Mouse (Mus musculus) heart, embryonic 14.5 days (tissue): ENCODE data around the gene Gm12800. TPM values are rescaled to one million over a fixed set of nuclear protein-coding genes. Genes with fewer than 3 reads are reported as not detected.
"Not testable (repeated sequence)": the region's sequence is repeated elsewhere in the genome, so short reads cannot be mapped to it uniquely, and the experiment has no call there.

Source experiments
- ATAC-seq: fragments of 200-750 bp; cut with Nextera tagmentation; 2 replicates; pipeline ENCODE4 v1.8.0; 2017; ENCODE audit warnings: low read depth, moderate TSS enrichment; ENCODE audit not compliant: insufficient number of reproducible peaks, insufficient read depth, low FRiP score
- H3K27ac ChIP-seq, 2 experiments: fragments of 200-500 bp in 1 of 2; fragments of 300-500 bp in 1 of 2; sonication (generic) in 1 of 2; replicated peaks in 1 of 2; 2 replicates each; pipeline ENCODE4 v1.5.1; 2012 to 2014; ENCODE audit warnings: low read depth in 2 of 2, low read length in 2 of 2, control low read depth in 1 of 2, mild to moderate bottlenecking in 1 of 2, mixed read lengths in 1 of 2; ENCODE audit not compliant: control insufficient read depth in 1 of 2, insufficient read depth in 1 of 2
- H3K27me3 ChIP-seq: fragments of 300-500 bp; sonication (generic); 2 replicates; pipeline ENCODE4 v1.6.1; 2014; ENCODE audit warnings: mild to moderate bottlenecking, low read length, control low read depth; ENCODE audit not compliant: control insufficient read depth, insufficient read depth
- H3K36me3 ChIP-seq: fragments of 300-500 bp; sonication (generic); 2 replicates; pipeline ENCODE4 v1.6.1; 2014; ENCODE audit warnings: mild to moderate bottlenecking, control low read depth, low read length, mixed read lengths; ENCODE audit not compliant: control insufficient read depth, insufficient read depth
- H3K4me1 ChIP-seq, 2 experiments: fragments of 200-500 bp in 1 of 2; fragments of 300-500 bp in 1 of 2; sonication (generic) in 1 of 2; 2 replicates each; pipeline ENCODE4 v1.6.1; 2012 to 2014; ENCODE audit warnings: low read length in 2 of 2, control low read depth in 1 of 2, mixed read lengths in 1 of 2; ENCODE audit not compliant: control insufficient read depth in 2 of 2, insufficient read depth in 2 of 2
- H3K4me2 ChIP-seq: fragments of 300-500 bp; sonication (generic); 2 replicates; pipeline ENCODE4 v1.6.1; 2014; ENCODE audit warnings: mild to moderate bottlenecking, low read length
- H3K4me3 ChIP-seq, 2 experiments: fragments of 200-500 bp in 1 of 2; fragments of 300-500 bp in 1 of 2; sonication (generic) in 1 of 2; 2 replicates each; pipeline ENCODE4 v1.5.1; 2012 to 2014; ENCODE audit warnings: low read length in 2 of 2, mild to moderate bottlenecking in 2 of 2, control low read depth in 1 of 2, low read depth in 1 of 2, moderate library complexity in 1 of 2; ENCODE audit not compliant: control insufficient read depth in 1 of 2, insufficient read depth in 1 of 2
- H3K9ac ChIP-seq: fragments of 300-500 bp; sonication (generic); 2 replicates; pipeline ENCODE4 v1.6.1; 2014; ENCODE audit warnings: mild to moderate bottlenecking, low read length
- H3K9me3 ChIP-seq: fragments of 300-500 bp; sonication (generic); 2 replicates; pipeline ENCODE4 v1.6.1; 2016; ENCODE audit warnings: low read length, control low read depth; ENCODE audit not compliant: control insufficient read depth
- WGBS: fragments of 180-500 bp; shearing (Covaris S2); extraction: QIAGEN DNeasy Blood & Tissue Kit; methylation state at CpG from one replicate; pipeline ENCODE4 v1.1.7; 2014; 5-methylcytosine and 5-hydroxymethylcytosine counted together
- polyA plus RNA-seq: library from polyadenylated mRNA; unstranded; fragments of >200 nt; fragmentation: Nextera tagmentation; extraction: Ambion mirVana; gene quantifications from 2 replicates; pipeline ENCODE4 v1.2.1, GENCODE M21; 2014

Gene Gm12800
- polyA plus RNA-seq, 1 experiment from 2014 or later: not detected

GRCm38 (mm10) chr4:101940107-101940506, 31.2 kb downstream of the Gm12800 start, which contains the start of gene Gm12794:
Gene Gm12794, plus strand, starts transcription at chr4:101940407.
- not testable (repeated sequence) for H3K9me3 ChIP-seq, H3K27ac ChIP-seq, H3K27me3 ChIP-seq, H3K4me1 ChIP-seq, ATAC-seq, H3K9ac ChIP-seq, H3K4me3 ChIP-seq, H3K4me2 ChIP-seq, H3K36me3 ChIP-seq
- WGBS: 56% methylated on average over 2 of the region's 2 CpGs

Other genes with a start within 250 kb of the Gm12800 start
- gene Lepr, start 191.7 kb upstream of the Gm12800 start, polyA plus RNA-seq: 1.3 TPM in 2 replicates
- not detected in 2 replicates for gene B020004J07Rik, start 65.1 kb upstream of the Gm12800 start, polyA plus RNA-seq
- not detected in 2 replicates for gene C130073F10Rik, start 15.3 kb upstream of the Gm12800 start, polyA plus RNA-seq
- not detected in 2 replicates for gene Gm12794, start 31.3 kb downstream of the Gm12800 start, polyA plus RNA-seq
- not detected in 2 replicates for gene Gm12790, start 71.9 kb downstream of the Gm12800 start, polyA plus RNA-seq
- gene Gm12789, start 77.5 kb downstream of the Gm12800 start, polyA plus RNA-seq: not detected in 2 replicates
- 29.2 and 30.5 TPM in 2 replicates for gene Pde4b, start 178.4 kb downstream of the Gm12800 start, polyA plus RNA-seq